Mouse (Mus musculus): ENCODE measurements around the gene Prrt2. TPM values are rescaled to one million over a fixed set of nuclear protein-coding genes. Genes with fewer than 3 reads are reported as not detected.

The Prrt2 gene
- polyA plus RNA-seq, 1 experiment from 2014 or later: 63.3 TPM

DNA sequence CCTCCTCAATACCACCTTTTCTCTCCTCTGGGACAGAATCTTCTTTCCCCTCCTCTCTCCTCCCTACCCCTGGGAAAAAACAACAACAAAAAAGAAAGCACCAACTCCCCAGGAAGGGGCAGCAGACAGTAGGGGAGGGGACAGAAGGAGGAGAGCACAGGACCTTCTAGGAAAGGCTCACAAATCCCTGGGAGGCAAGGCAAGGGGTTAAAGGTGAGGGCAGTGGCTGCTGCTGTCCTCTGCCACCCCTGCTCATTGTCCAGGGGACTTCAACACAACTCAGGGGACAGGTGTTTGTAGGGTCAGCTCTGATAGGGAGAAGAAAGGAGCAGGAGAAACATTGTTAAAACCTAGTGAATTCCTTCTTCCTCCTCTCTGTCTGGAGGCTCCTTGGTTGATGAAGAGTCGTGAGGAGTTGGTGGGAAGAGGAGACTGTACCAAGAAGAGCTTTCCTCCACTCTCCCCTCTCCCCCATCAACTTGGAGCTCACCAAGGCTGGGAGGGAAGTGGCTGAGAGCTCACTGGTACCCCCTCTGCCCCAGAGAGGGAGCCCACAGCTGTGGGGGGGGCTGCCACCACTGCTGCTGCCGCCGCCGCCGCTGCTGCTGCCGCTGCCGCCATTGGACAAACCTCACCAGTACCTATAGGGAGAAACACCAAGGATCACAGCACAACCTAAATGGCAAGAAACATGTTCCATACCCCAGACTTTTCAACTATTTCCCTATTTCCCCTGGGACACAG is 1.7 kb upstream of the Prrt2 start:
- H3K36me3 ChIP-seq (ENCODE audit: control insufficient read depth, insufficient read depth, low read length): peaks cover 10% of the 10 kb centered on the region
- H3K4me1 ChIP-seq (ENCODE audit: control insufficient read depth, insufficient read depth, low read length): peaks cover 65% of the 10 kb centered on the region
- H3K9me3 ChIP-seq (replicated peaks; ENCODE audit: control insufficient read depth, low read length, poor library complexity, severe bottlenecking): no peaks in the 10 kb centered on the region
- peak overlapping the region; percentile 97 for H3K4me2 ChIP-seq (ENCODE audit: low read length)
- no peak overlapping the region for H3K4me3 ChIP-seq (ENCODE audit: low read depth, low read length)
- WGBS: 92% methylated on average over 6 of the region's 7 CpGs
- H3K27me3 ChIP-seq (ENCODE audit: control insufficient read depth, insufficient read depth, low read depth, low read length): no peaks in the 10 kb centered on the region
- no peak overlapping the region; the same call in 1 of the 2 replicates for H3K9ac ChIP-seq (ENCODE audit: low read depth, low read length)
- ATAC-seq: no peak
- H3K27ac ChIP-seq (ENCODE audit: low read length): no peak overlapping the region; the same call in 1 of the 2 replicates

DNA sequence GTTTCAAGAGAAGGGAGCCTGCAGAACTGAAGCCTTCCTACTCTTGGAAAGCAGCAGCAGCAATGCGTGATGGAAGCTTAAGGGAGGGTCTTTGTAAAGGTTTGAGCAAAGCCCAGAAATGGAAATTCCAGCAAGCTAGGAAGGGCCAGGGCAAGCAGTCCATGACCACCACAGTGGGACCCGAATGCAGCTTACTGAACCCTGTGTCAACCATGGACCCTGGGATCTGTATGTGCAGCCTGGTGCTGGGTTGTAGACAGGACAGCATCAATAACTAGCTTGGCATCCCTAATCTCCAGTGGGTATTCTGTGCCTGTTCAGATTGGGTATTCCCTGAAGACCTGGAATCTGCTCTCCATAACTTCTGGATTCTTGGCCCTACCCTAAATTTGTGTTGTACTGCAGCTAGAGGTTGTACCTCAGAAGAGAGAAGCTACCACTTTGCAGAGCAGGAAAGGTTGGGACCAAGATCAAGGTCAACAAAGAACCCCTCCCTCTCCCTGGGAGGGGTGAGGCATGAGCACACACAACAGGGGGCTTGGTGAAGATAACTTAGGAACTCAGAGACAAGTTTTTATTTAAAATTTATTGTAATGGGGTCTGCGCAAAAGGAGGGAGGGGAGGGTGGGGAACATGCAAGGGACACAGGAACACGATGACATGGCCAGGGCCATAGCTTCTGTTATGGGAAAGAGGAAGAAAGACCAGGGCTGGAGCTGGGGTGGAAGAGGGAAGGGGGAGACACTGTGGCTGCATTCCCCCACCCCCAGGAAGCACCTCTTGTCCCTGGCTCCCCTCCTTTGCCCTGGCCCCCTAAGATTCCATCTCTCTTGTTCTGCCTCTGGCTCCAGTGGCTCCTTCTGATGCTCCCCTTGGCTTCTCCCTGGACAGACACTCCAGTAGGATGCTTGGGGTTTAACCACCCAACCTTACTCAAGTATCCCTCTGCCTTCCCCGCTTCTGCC is 834 bp upstream of the Prrt2 start:
- Histone ChIP-seq H3K27me3 (ENCODE audit: control insufficient read depth, insufficient read depth, low read depth, low read length) (no peaks in the 10 kb centered on the region), H3K9me3 (replicated peaks; ENCODE audit: control insufficient read depth, low read length, poor library complexity, severe bottlenecking) (no peaks in the 10 kb centered on the region), H3K27ac (ENCODE audit: low read length) (peak overlapping the region; percentile 89), H3K36me3 (ENCODE audit: control insufficient read depth, insufficient read depth, low read length) (peaks cover 10% of the 10 kb centered on the region), H3K4me3 (ENCODE audit: low read depth, low read length) (peak overlapping the region; percentile 53), H3K4me2 (ENCODE audit: low read length) (peak overlapping the region; percentile 87), H3K4me1 (ENCODE audit: control insufficient read depth, insufficient read depth, low read length) (peaks cover 69% of the 10 kb centered on the region), H3K9ac (ENCODE audit: low read depth, low read length) (peak overlapping the region; percentile 84)
- ATAC-seq: no peak
- 44% methylated on average over 5 of the region's 5 CpGs for WGBS

DNA sequence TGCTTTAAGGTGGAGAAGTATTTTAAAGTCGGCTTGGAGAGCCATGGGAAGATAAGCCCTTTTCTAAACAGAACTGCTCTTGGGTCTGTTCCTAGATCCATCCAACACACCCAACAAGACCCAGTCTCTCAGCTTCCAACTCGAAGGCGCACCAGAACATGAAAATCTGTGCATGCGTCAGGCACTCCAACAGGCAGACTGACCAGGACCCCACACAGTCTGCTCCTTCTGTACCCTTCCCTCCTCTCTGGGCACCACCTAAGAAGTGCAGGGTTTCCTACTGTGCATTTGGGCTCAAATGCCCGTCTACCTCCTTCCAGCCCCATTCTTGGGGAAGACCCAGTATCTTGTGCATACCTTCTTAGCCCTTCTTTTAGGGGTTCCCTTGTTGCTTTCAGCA is 520 bp downstream of the Prrt2 start:
- peak overlapping the region; percentile 53 for H3K4me3 ChIP-seq (ENCODE audit: low read depth, low read length)
- H3K27ac ChIP-seq (ENCODE audit: low read length): peak overlapping the region; percentile 89
- H3K36me3 ChIP-seq (ENCODE audit: control insufficient read depth, insufficient read depth, low read length): peaks cover 11% of the 10 kb centered on the region
- no peaks in the 10 kb centered on the region for H3K27me3 ChIP-seq (ENCODE audit: control insufficient read depth, insufficient read depth, low read depth, low read length)
- no peaks in the 10 kb centered on the region for H3K9me3 ChIP-seq (replicated peaks; ENCODE audit: control insufficient read depth, low read length, poor library complexity, severe bottlenecking)
- ATAC-seq: no peak
- peak overlapping the region; percentile 87 for H3K4me2 ChIP-seq (ENCODE audit: low read length)
- H3K4me1 ChIP-seq (ENCODE audit: control insufficient read depth, insufficient read depth, low read length): peaks cover 75% of the 10 kb centered on the region
- WGBS: 18% methylated on average over 5 of the region's 5 CpGs
- H3K9ac ChIP-seq (ENCODE audit: low read depth, low read length): peak overlapping the region; percentile 84

DNA sequence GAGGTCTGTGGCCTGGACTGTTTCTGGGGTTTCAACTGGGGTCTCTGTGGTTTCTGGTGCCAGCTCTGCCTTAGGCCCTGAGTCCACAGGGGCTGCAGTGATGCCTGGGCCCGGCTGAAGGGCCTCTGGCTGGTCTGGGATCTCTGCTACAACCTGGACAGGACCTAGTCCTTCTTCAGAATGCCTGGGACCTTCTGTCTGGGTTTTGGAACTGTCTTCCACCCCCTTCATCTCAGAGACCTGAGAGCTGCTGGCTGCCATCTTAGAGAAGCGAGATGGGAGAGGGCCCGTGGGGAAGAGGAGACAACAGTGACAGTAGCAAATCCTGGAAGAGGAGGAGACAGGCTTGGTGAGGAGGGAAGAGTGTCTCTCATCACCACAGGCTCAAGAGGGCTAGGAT is 980 bp downstream of the Prrt2 start:
- WGBS: 57% methylated on average over 3 of the region's 3 CpGs
- H3K36me3 ChIP-seq (ENCODE audit: control insufficient read depth, insufficient read depth, low read length): peaks cover 16% of the 10 kb centered on the region
- no peaks in the 10 kb centered on the region for H3K27me3 ChIP-seq (ENCODE audit: control insufficient read depth, insufficient read depth, low read depth, low read length)
- H3K9ac ChIP-seq (ENCODE audit: low read depth, low read length): peak overlapping the region; percentile 84
- no peaks in the 10 kb centered on the region for H3K9me3 ChIP-seq (replicated peaks; ENCODE audit: control insufficient read depth, low read length, poor library complexity, severe bottlenecking)
- no peak for ATAC-seq
- H3K4me2 ChIP-seq (ENCODE audit: low read length): peak overlapping the region; percentile 87
- peak overlapping the region; percentile 53 for H3K4me3 ChIP-seq (ENCODE audit: low read depth, low read length)
- peak overlapping the region; percentile 89 for H3K27ac ChIP-seq (ENCODE audit: low read length)
- peaks cover 79% of the 10 kb centered on the region for H3K4me1 ChIP-seq (ENCODE audit: control insufficient read depth, insufficient read depth, low read length)

DNA sequence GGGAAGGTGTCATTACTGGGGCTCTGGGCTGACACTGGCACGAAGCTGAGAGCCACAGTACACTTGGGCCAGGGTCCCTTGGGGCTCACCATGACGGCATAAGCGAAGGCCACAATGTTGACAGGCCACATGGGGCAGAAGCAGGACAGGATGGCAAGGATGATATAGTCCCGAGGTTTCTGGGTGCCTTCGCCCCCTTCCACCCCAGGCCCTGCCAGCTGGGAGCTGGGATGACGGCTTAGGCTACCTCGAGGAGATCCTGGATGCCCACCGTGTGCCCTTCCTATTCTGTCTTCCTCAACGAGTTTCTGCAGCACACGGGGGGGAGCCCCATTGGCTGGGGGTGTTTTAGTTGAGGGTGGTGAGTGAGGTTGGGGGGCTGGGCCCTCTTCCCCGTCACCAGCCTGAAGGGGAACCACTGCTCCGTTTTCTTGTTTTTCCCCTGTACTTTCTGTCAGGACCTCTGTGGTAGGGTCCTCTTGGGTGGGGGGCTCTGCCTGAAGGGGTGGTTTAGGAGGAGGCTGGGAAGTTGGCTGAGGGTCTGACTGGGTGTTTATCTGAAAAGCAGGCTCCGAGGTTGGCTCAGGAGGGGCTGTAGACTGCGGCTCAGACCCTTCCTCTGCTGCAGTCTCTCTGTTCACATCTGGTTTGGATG is 1.6 kb downstream of the Prrt2 start:
- peak overlapping the region; percentile 87 for H3K4me2 ChIP-seq (ENCODE audit: low read length)
- H3K4me3 ChIP-seq (ENCODE audit: low read depth, low read length): peak overlapping the region; percentile 53; the same call in 1 of the 2 replicates
- WGBS: 74% methylated on average over 14 of the region's 14 CpGs
- H3K36me3 ChIP-seq (ENCODE audit: control insufficient read depth, insufficient read depth, low read length): peaks cover 16% of the 10 kb centered on the region
- no peaks in the 10 kb centered on the region for H3K9me3 ChIP-seq (replicated peaks; ENCODE audit: control insufficient read depth, low read length, poor library complexity, severe bottlenecking)
- H3K9ac ChIP-seq (ENCODE audit: low read depth, low read length): peak overlapping the region; percentile 84
- H3K27me3 ChIP-seq (ENCODE audit: control insufficient read depth, insufficient read depth, low read depth, low read length): no peaks in the 10 kb centered on the region
- no peak overlapping the region for H3K27ac ChIP-seq (ENCODE audit: low read length)
- no peak for ATAC-seq
- H3K4me1 ChIP-seq (ENCODE audit: control insufficient read depth, insufficient read depth, low read length): peaks cover 75% of the 10 kb centered on the region

DNA sequence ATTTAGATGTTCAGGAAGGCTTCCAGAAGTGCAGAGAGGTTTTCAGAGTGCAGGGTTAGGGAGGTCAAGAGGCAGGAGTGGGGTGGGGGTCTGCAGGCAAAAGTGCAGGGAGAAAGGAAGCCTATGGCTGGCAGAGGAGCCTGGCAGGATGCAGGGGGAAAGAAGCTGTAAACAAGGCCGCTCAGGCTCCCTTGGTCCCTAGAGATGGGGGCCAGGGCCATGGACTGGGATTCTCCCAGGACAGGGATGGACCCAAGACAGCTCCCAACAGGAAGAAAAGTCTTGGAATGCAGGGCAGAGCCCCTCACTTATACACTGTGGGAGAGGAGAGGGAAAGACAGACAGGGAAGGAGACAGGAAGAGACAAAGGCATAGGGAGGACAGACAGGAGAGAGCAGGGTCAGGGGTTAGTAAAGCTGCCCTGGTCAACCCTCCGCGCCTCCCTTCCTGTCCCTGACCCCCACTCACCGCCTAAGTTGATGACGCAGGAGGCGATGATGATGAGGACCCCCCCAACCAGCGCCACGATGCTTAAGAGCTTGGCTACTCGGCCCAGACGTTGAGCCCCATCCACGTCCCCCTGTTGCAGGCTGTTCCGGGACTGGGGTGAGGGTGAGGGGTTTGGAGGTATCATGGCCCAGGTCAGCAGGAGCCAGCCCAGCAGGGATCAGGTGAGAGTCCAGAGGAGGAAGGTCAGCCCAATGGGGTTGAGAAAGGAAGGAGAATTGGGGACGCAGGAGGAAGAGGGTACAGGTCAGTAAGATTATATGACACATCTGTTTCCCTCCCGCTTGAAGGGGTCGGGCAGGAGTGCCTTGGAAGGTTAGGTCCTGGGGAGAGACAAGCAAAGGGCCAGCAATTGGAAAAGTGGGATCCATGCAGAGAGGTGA is 2.4 kb downstream of the Prrt2 start:
- Histone ChIP-seq H3K9ac (ENCODE audit: low read depth, low read length) (peak overlapping the region; percentile 33), H3K27me3 (ENCODE audit: control insufficient read depth, insufficient read depth, low read depth, low read length) (no peaks in the 10 kb centered on the region), H3K27ac (ENCODE audit: low read length) (no peak overlapping the region), H3K9me3 (replicated peaks; ENCODE audit: control insufficient read depth, low read length, poor library complexity, severe bottlenecking) (no peaks in the 10 kb centered on the region), H3K4me3 (ENCODE audit: low read depth, low read length) (no peak overlapping the region), H3K36me3 (ENCODE audit: control insufficient read depth, insufficient read depth, low read length) (peaks cover 16% of the 10 kb centered on the region), H3K4me2 (ENCODE audit: low read length) (peak overlapping the region; percentile 13; the same call in 1 of the 2 replicates), H3K4me1 (ENCODE audit: control insufficient read depth, insufficient read depth, low read length) (peaks cover 69% of the 10 kb centered on the region)
- ATAC-seq: no peak
- WGBS: 88% methylated on average over 15 of the region's 15 CpGs

DNA sequence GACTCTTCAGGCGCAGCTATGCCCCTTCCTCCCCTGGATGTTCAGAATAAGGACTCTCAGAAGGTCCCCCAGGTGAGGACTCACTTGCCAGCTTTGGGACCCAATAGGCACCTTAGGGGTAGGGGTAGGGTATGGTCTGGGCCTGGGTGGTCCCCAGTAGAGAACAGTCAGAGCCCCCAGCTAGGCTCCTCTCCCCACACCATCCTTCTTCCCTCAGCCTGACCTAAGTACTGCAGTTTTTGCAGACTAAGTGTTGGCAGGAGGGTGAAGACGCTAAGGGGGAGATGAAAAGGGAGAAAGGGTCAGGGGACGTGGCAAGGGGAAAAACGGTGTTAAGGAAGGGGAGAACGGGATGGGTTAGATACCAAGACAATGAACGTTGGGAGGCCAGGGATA is 3.1 kb downstream of the Prrt2 start:
- 54% methylated on average over 6 of the region's 6 CpGs for WGBS
- peaks cover 62% of the 10 kb centered on the region for H3K4me1 ChIP-seq (ENCODE audit: control insufficient read depth, insufficient read depth, low read length)
- H3K36me3 ChIP-seq (ENCODE audit: control insufficient read depth, insufficient read depth, low read length): peaks cover 10% of the 10 kb centered on the region
- no peak for ATAC-seq
- peak overlapping the region; percentile 36 for H3K27ac ChIP-seq (ENCODE audit: low read length)
- H3K4me3 ChIP-seq (ENCODE audit: low read depth, low read length): no peak overlapping the region
- no peaks in the 10 kb centered on the region for H3K27me3 ChIP-seq (ENCODE audit: control insufficient read depth, insufficient read depth, low read depth, low read length)
- H3K9ac ChIP-seq (ENCODE audit: low read depth, low read length): 0 out of 2 replicates have a peak overlapping the region, but pooled peaks have one; percentile 17
- no peaks in the 10 kb centered on the region for H3K9me3 ChIP-seq (replicated peaks; ENCODE audit: control insufficient read depth, low read length, poor library complexity, severe bottlenecking)
- H3K4me2 ChIP-seq (ENCODE audit: low read length): peak overlapping the region; percentile 13; the same call in 1 of the 2 replicates

All from midbrain, embryonic 16.5 days (tissue).